ENCODE assay signal across 9 mouse cellular contexts in the genomic region with DNA sequence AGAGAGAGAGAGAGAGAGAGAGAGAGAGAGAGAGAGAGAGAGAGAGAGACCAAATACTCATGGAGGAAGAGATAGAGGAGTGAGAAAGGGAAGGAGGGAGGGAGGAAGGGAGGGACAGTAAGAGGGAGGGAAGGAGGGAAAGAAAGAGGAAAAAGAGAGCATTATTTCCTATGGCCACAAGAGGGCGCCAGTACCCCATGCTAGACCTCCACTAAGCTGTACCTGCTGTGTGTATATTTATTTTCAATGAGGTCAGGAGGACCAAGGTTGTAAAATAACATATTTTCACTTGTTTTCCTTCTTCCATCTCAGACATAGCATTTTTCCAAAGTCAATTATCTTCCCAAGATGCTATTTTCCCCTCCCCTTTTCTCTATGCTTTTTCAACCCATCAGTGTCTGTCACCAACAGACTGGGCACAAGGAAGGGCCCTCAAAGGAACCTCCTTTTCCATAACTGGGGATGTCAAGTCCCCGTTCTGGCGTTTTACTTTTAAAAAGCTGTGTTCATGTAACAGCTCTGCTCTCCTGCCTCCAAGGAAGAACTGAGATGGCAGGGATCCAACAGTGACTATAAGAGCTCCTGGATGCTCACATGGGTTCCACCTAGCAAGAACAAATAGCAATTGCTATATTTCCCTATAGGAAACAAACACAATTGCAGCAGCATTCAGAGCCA.
DNase-seq lines count a peak whose midpoint lies in the region; ATAC-seq and TF ChIP-seq lines count a peak whose summit lies in the region.
"Had no signal": no experiment of that assay in that cellular context is flagged by ENCODE, and none has a peak within 500 bp of the region (broad histone marks: within the 10 kb centered on the region; RNA-seq: fewer than 3 reads in every experiment).

No protein-coding gene starts in this region.

- no peak for TF ChIP-seq POLR2A in testis, adult 2 months (IDR thresholded peaks at IDR 0.05; ENCODE audit: control insufficient read depth, low read depth, low read length)

- no peaks in the 10 kb centered on the region for H3K9me3 ChIP-seq in embryonic facial prominence, embryonic 11.5 days (replicated peaks; ENCODE audit: control insufficient read depth, low read length)
- H3K9me3 ChIP-seq in stomach, embryonic 16.5 days (replicated peaks; ENCODE audit: control insufficient read depth, low read length), result no peaks in the 10 kb centered on the region
- H3K9me3 ChIP-seq: heart, embryonic 15.5 days had no signal

- no peak overlapping the region for H3K4me2 ChIP-seq in embryonic facial prominence, embryonic 11.5 days (ENCODE audit: low read depth, low read length)
- no peak overlapping the region for H3K4me2 ChIP-seq in stomach, embryonic 16.5 days (ENCODE audit: low read depth, low read length)
- H3K4me2 ChIP-seq: heart, embryonic 15.5 days had no signal

- peak; percentile 10 for DNase-seq in CD4-positive, CD25-positive, alpha-beta regulatory T cell, adult 2 months (ENCODE audit: low read depth, low spot score)
- no peak for DNase-seq in testis, postnatal 14 days (ENCODE audit: low spot score)
- peak; percentile 71 for DNase-seq in embryonic facial prominence, embryonic 11.5 days (ENCODE audit: low spot score)
- peak; percentile 18 for DNase-seq in induced T-regulatory cell, adult 2 months (ENCODE audit: low read depth)

- H3K27me3 ChIP-seq in testis, adult 2 months (ENCODE audit: control insufficient read depth, insufficient read depth, low read length), result no peaks in the 10 kb centered on the region
- H3K27me3 ChIP-seq in embryonic facial prominence, embryonic 11.5 days (ENCODE audit: control insufficient read depth, insufficient read depth, low read length), result no peaks in the 10 kb centered on the region
- no peaks in the 10 kb centered on the region for H3K27me3 ChIP-seq in stomach, embryonic 16.5 days (ENCODE audit: control insufficient read depth, insufficient read depth, low read length)

- H3K9ac ChIP-seq in embryonic facial prominence, embryonic 11.5 days (replicated peaks; ENCODE audit: low read length), result no peak overlapping the region
- no peak overlapping the region for H3K9ac ChIP-seq in stomach, embryonic 16.5 days (ENCODE audit: low read length)
- H3K9ac ChIP-seq: heart, embryonic 15.5 days had no signal

- peaks cover 2% of the 10 kb centered on the region; the same call in 1 of the 2 replicates for H3K4me1 ChIP-seq in testis, adult 2 months (ENCODE audit: control insufficient read depth, insufficient read depth, low read length)
- H3K4me1 ChIP-seq in embryonic facial prominence, embryonic 11.5 days (ENCODE audit: control insufficient read depth, insufficient read depth, low read length), result no peaks in the 10 kb centered on the region
- no peaks in the 10 kb centered on the region for H3K4me1 ChIP-seq in stomach, embryonic 16.5 days (ENCODE audit: control insufficient read depth, insufficient read depth, low read length)
- H3K4me1 ChIP-seq: heart, embryonic 15.5 days had no signal

- H3K27ac ChIP-seq in testis, adult 2 months (ENCODE audit: control insufficient read depth, insufficient read depth, low read depth, low read length), result no peak overlapping the region
- H3K27ac ChIP-seq in embryonic facial prominence, embryonic 11.5 days (replicated peaks; ENCODE audit: low read depth, low read length), result no peak overlapping the region
- H3K27ac ChIP-seq in stomach, embryonic 16.5 days (ENCODE audit: low read length), result no peak overlapping the region
- H3K27ac ChIP-seq: heart, embryonic 15.5 days had no signal

- peak; percentile 34; the same call in 1 of the 2 replicates for TF ChIP-seq CTCF in testis, adult 2 months (IDR thresholded peaks at IDR 0.05; ENCODE audit: control insufficient read depth, insufficient read depth, insufficient replicate concordance, low read depth, low read length)

- no peaks in the 10 kb centered on the region for H3K36me3 ChIP-seq in testis, adult 2 months (ENCODE audit: control insufficient read depth, insufficient read depth, low read length)
- no peaks in the 10 kb centered on the region for H3K36me3 ChIP-seq in embryonic facial prominence, embryonic 11.5 days (replicated peaks; ENCODE audit: control insufficient read depth, insufficient read depth, low read depth, low read length)
- H3K36me3 ChIP-seq in stomach, embryonic 16.5 days (ENCODE audit: control insufficient read depth, insufficient read depth, low read length), result no peaks in the 10 kb centered on the region
- H3K36me3 ChIP-seq: heart, embryonic 15.5 days had no signal

- 13% methylated on average over 3 of the region's 3 CpGs for WGBS in embryonic facial prominence, embryonic 11.5 days
- 21% methylated on average over 3 of the region's 3 CpGs for WGBS in stomach, embryonic 16.5 days

- no peak overlapping the region for H3K4me3 ChIP-seq in testis, adult 2 months (ENCODE audit: control insufficient read depth, low read depth, low read length)
- H3K4me3 ChIP-seq in embryonic facial prominence, embryonic 11.5 days (ENCODE audit: low read depth, low read length), result no peak overlapping the region
- no peak overlapping the region for H3K4me3 ChIP-seq in stomach, embryonic 16.5 days (replicated peaks; ENCODE audit: low read length)
- H3K4me3 ChIP-seq: heart, embryonic 15.5 days had no signal

- ATAC-seq in CD4-positive, CD25-positive, alpha-beta regulatory T cell, adult 4 months, result no peak
- ATAC-seq in embryonic facial prominence, embryonic 11.5 days (replicated peaks; ENCODE audit: insufficient number of reproducible peaks, low FRiP score, low TSS enrichment, low read depth), result no peak
- peak; percentile 57; the same call in 1 of the 2 replicates for ATAC-seq in megakaryocyte, adult 5-6 weeks (ENCODE audit: poor library complexity, severe bottlenecking)
- ATAC-seq in stomach, embryonic 16.5 days (ENCODE audit: insufficient read depth, low FRiP score), result 0 out of 2 replicates have a peak, but pooled peaks have one; percentile 37

Comparison
In these comparisons a context has a peak if more than half of its experiments do, and no peak if none do; other contexts are left out.
1. ATAC-seq: peak in megakaryocyte, adult 5-6 weeks (single experiment) and stomach, embryonic 16.5 days (single experiment); none in CD4-positive, CD25-positive, alpha-beta regulatory T cell, adult 4 months (single experiment) and embryonic facial prominence, embryonic 11.5 days (single experiment).